Mouse (Mus musculus) stomach, embryonic 14.5 days (tissue): ENCODE measurements around the gene Phykpl. TPM values are rescaled to one million over a fixed set of nuclear protein-coding genes. Genes with fewer than 3 reads are reported as not detected.

Experiments
- ATAC-seq: fragments of 200-750 bp; cut with Nextera tagmentation; 2 replicates; pipeline ENCODE4 v1.8.0; 2017; ENCODE audit warnings: low read depth, moderate TSS enrichment; ENCODE audit not compliant: insufficient number of reproducible peaks, insufficient read depth, low FRiP score
- H3K27ac ChIP-seq: fragments of 300-500 bp; sonication (generic); 2 replicates; pipeline ENCODE4 v1.5.1; 2014; ENCODE audit warnings: mild to moderate bottlenecking, low read length, moderate library complexity, mixed read lengths
- H3K27me3 ChIP-seq: fragments of 300-500 bp; sonication (generic); 2 replicates; pipeline ENCODE4 v1.6.1; 2014; ENCODE audit warnings: low read length, control low read depth, mixed read lengths; ENCODE audit not compliant: control insufficient read depth, insufficient read depth
- H3K36me3 ChIP-seq: fragments of 300-500 bp; sonication (generic); 2 replicates; pipeline ENCODE4 v1.6.1; 2014; ENCODE audit warnings: mild to moderate bottlenecking, control low read depth, low read length, moderate library complexity, mixed read lengths; ENCODE audit not compliant: control insufficient read depth, insufficient read depth
- H3K4me1 ChIP-seq: fragments of 300-500 bp; sonication (generic); 2 replicates; pipeline ENCODE4 v1.6.1; 2014; ENCODE audit warnings: low read length, control low read depth, mixed read lengths; ENCODE audit not compliant: control insufficient read depth, insufficient read depth
- H3K4me2 ChIP-seq: fragments of 300-500 bp; sonication (generic); replicated peaks from 2 replicates; pipeline ENCODE4 v1.6.1; 2014; ENCODE audit warnings: low read depth, low read length, control low read depth
- H3K4me3 ChIP-seq: fragments of 300-500 bp; sonication (generic); 2 replicates; pipeline ENCODE4 v1.5.1; 2014; ENCODE audit warnings: low read depth, low read length, control low read depth
- H3K9ac ChIP-seq: fragments of 300-500 bp; sonication (generic); replicated peaks from 2 replicates; pipeline ENCODE4 v1.6.1; 2014; ENCODE audit warnings: low read depth, mild to moderate bottlenecking, control low read depth, low read length, moderate library complexity, mixed read lengths
- H3K9me3 ChIP-seq: fragments of 300-500 bp; sonication (generic); 2 replicates; pipeline ENCODE4 v1.6.1; 2016; ENCODE audit warnings: low read depth, low read length, control low read depth; ENCODE audit not compliant: control insufficient read depth
- WGBS: fragments of 180-500 bp; shearing (Covaris S2); extraction: QIAGEN DNeasy Blood & Tissue Kit; methylation state at CpG from one replicate; pipeline ENCODE4 v1.1.7; 2014; 5-methylcytosine and 5-hydroxymethylcytosine counted together
- polyA plus RNA-seq: library from polyadenylated mRNA; unstranded; fragments of >200 nt; fragmentation: Nextera tagmentation; extraction: Ambion mirVana; gene quantifications from 2 replicates; pipeline ENCODE4 v1.2.1, GENCODE M21; 2014

Gene Phykpl
- polyA plus RNA-seq, result 19.0 and 21.8 TPM in 2 replicates

DNA sequence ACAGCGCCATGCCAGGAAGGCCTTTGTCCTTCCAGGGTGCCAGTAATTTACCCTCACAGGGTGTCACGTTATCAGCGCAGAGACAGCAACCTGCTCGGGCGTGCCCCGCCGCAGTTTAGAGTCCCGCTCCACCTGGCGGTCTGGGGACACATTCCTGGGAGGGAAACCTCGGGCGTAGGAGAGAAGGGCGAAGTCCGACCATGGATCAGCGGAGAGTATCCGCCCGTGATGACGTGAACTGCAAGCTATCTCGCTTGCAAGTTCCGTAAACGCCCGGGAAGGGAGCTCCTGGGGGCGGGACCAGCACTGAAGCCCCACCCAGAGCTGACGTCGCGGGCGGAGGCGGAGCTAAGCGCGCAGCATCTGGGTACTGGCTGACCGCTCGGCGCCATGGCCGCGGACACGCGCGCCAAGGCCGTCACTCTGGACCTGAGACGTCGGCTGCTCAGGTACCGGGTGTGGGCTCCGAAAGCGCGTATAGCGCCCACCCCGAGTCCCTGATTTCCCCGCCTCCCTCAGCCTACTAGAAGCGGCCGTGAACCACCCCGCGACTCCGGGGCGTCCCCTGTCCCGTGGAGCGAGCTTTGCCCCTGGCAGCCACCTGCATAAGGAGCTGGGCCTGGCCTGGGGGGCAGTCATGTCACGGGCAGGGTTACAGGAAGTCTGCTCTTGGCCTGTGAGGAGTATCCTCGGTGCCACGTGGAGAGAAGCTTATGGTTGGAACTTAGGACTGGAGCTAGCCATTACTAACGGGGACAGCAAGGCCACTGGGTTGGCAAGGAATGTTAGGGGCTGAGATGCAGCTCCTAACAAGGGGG is at the start of gene Phykpl:
TSS of gene Phykpl (plus strand) at position 327 of the 818 bp plus-strand sequence.
- Histone ChIP-seq H3K36me3 (peaks cover 27% of the 10 kb centered on the region), H3K9ac (peak within 1 kb of the TSS; percentile 73), H3K4me3 (peak within 1 kb of the TSS; percentile 59), H3K4me1 (peaks cover 14% of the 10 kb centered on the region), H3K27me3 (no peaks in the 10 kb centered on the region), H3K9me3 (no peaks in the 10 kb centered on the region; the same call in 1 of the 2 replicates), H3K4me2 (peak within 1 kb of the TSS; percentile 65), H3K27ac (peak within 1 kb of the TSS; percentile 89)
- peak; percentile 92 for ATAC-seq
- under 1% methylated on average over 58 of the region's 59 CpGs for WGBS

GRCm38 (mm10) chr11:51538388-51538787 is 46.2 kb upstream of the Phykpl start:
- H3K27ac ChIP-seq, result no peak overlapping the region
- H3K27me3 ChIP-seq, result no peaks in the 10 kb centered on the region
- 0 out of 2 replicates have a peak, but pooled peaks cover 1% of the 10 kb centered on the region for H3K4me1 ChIP-seq
- no peaks in the 10 kb centered on the region for H3K9me3 ChIP-seq
- no peak overlapping the region for H3K9ac ChIP-seq
- WGBS, result 47% methylated on average over 7 of the region's 7 CpGs
- ATAC-seq, result no peak
- no peaks in the 10 kb centered on the region for H3K36me3 ChIP-seq
- no peak overlapping the region for H3K4me3 ChIP-seq
- no peak overlapping the region for H3K4me2 ChIP-seq

- Histone ChIP-seq H3K36me3 (no peaks in the 10 kb centered on the region), H3K9me3 (no peaks in the 10 kb centered on the region), H3K4me2 (no peak overlapping the region), H3K4me1 (no peaks in the 10 kb centered on the region), H3K27me3 (no peaks in the 10 kb centered on the region), H3K9ac (no peak overlapping the region), H3K27ac (no peak overlapping the region), H3K4me3 (no peak overlapping the region)
- 63% methylated on average over 13 of the region's 13 CpGs for WGBS
- peak; percentile 38 for ATAC-seq
These were observed 45.4 kb upstream of the Phykpl start for GRCm38 (mm10) chr11:51538919-51539758.

DNA sequence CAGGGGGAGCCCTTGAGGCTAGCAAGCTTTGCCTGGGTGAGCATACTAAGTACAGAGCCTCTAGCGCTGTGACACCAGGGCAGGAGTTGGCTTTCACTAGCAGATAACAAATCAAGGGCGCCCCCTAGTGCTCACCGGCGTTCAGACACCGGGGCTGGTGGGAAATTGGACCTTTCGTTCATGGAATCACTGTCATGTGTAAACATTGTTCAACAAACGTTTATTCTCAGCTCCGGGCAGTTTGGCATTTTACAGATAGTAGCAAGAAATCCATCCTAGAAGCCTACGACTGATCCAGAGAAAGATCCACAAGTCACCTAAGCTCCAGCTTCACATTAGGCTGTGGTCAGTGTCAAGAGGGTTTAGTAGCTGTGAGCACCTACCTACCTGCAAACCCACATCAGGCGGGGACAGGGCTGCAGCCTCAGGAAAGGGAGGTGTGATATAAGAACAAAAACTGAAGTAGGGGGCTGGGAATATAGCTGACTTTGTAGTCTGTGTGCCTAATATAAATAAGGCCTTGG is 44.7 kb upstream of the Phykpl start:
- no peaks in the 10 kb centered on the region for H3K9me3 ChIP-seq
- ATAC-seq, result peak; percentile 74
- no peak overlapping the region for H3K4me2 ChIP-seq
- no peak overlapping the region for H3K27ac ChIP-seq
- no peaks in the 10 kb centered on the region for H3K27me3 ChIP-seq
- no peak overlapping the region for H3K4me3 ChIP-seq
- 9% methylated on average over 10 of the region's 10 CpGs for WGBS
- no peak overlapping the region for H3K9ac ChIP-seq
- H3K4me1 ChIP-seq, result no peaks in the 10 kb centered on the region
- H3K36me3 ChIP-seq, result no peaks in the 10 kb centered on the region

DNA sequence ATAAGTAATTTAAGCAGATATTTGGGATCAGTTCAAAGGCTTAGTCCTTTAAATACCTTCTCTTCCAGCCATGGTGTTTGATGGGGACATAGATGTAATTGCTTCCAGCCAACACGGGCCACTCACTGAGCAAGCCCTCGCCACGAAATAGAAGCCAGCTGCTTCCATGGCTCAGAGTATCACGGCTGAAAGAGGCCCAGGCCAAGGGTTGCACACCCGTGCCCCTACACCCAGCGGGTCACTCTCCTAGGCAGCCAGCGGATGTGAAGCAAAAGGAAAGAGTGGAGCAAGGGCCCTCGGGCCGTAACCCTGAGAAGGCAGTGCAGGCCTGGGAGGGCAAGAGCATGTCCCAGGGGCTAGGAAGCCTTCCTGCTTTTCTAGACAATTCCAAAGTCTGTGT is 42.1 kb upstream of the Phykpl start:
- no peak overlapping the region for H3K4me2 ChIP-seq
- H3K4me3 ChIP-seq, result no peak overlapping the region
- no peak overlapping the region for H3K9ac ChIP-seq
- H3K4me1 ChIP-seq, result no peaks in the 10 kb centered on the region
- H3K27me3 ChIP-seq, result no peaks in the 10 kb centered on the region
- ATAC-seq, result no peak
- no peaks in the 10 kb centered on the region for H3K9me3 ChIP-seq
- no peak overlapping the region for H3K27ac ChIP-seq
- H3K36me3 ChIP-seq, result no peaks in the 10 kb centered on the region
- WGBS, result 66% methylated on average over 9 of the region's 9 CpGs

DNA sequence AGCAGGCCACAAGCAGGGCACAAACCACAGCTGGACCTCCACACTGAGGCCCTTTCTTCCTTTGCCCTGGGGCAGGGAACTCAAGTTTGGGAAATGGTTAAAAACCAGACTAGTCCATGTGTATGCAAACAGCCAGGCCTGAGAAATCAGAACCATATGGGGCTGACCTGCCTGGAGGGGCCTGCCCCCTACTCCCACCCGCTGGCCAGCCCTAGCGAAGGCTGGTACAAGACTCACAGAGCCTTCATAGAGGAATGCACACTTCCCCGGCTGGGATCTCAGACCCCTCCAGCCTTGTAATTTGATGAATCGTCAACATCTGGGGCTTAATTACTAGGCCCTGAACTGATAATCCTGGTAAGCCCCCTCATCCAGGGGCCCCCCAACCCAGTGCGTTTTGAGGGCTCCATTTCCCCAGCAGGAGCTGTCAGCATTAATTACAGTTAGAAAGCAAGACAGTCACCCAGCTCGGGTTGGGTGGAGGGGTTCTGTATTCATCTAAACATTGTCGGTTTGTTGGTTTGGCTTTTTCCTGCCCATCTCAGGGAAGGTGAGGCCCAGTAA is 41.0 kb upstream of the Phykpl start:
- H3K4me2 ChIP-seq, result no peak overlapping the region
- H3K27me3 ChIP-seq, result no peaks in the 10 kb centered on the region
- no peaks in the 10 kb centered on the region for H3K9me3 ChIP-seq
- no peak for ATAC-seq
- 34% methylated on average over 7 of the region's 7 CpGs for WGBS
- H3K9ac ChIP-seq, result no peak overlapping the region
- H3K4me1 ChIP-seq, result no peaks in the 10 kb centered on the region
- H3K27ac ChIP-seq, result no peak overlapping the region
- no peak overlapping the region for H3K4me3 ChIP-seq
- no peaks in the 10 kb centered on the region for H3K36me3 ChIP-seq

- Histone ChIP-seq H3K27ac (no peak overlapping the region), H3K36me3 (no peaks in the 10 kb centered on the region), H3K4me3 (no peak overlapping the region), H3K9me3 (no peaks in the 10 kb centered on the region), H3K27me3 (no peaks in the 10 kb centered on the region), H3K4me1 (no peaks in the 10 kb centered on the region), H3K9ac (no peak overlapping the region), H3K4me2 (no peak overlapping the region)
- ATAC-seq, result no peak
- whole genome bisulfite sequencing, result 66% methylated on average over 2 of the region's 2 CpGs
These were observed 40.1 kb upstream of the Phykpl start for GRCm38 (mm10) chr11:51544413-51544812.

DNA sequence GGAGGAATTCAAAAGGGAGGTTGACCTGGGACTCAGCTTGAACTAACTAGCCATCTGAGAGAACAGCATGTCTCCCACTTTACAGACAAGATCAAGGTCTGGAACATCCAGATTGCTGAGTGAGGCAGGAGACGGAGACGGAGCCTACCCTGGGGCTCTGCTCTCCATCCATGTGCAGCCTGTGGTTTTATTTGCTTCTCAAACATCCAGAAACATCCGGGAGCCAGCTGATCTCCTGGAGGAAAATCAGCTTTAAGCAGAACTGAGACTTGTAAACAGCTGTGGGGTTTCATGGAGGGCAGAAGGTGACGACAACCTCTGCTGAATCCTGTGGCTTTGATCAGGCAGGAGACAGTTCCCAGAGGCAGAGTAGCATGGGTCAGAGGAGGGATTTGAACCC is 38.7 kb upstream of the Phykpl start:
- H3K9me3 ChIP-seq, result no peaks in the 10 kb centered on the region
- H3K36me3 ChIP-seq, result no peaks in the 10 kb centered on the region
- no peak overlapping the region for H3K9ac ChIP-seq
- H3K4me3 ChIP-seq, result no peak overlapping the region
- no peak for ATAC-seq
- H3K27me3 ChIP-seq, result no peaks in the 10 kb centered on the region
- 31% methylated on average over 4 of the region's 4 CpGs for WGBS
- H3K27ac ChIP-seq, result no peak overlapping the region
- H3K4me1 ChIP-seq, result peaks cover under 1% of the 10 kb centered on the region; the same call in 1 of the 2 replicates
- no peak overlapping the region for H3K4me2 ChIP-seq
